Mouse (Mus musculus) G1E (cell line): ENCODE data around the gene Gstm3. TPM values are rescaled to one million over a fixed set of nuclear protein-coding genes. Genes with fewer than 3 reads are reported as not detected.
"Not testable (repeated sequence)": the region's sequence is repeated elsewhere in the genome, so short reads cannot be mapped to it uniquely, and the experiment has no call there.

Experiments
- ATAC-seq: 2 replicates; pipeline ENCODE4 v1.8.0; 2016; ENCODE audit warnings: mild to moderate bottlenecking; ENCODE audit not compliant: insufficient number of reproducible peaks, poor library complexity, low FRiP score, severe bottlenecking; ENCODE audit errors: extremely low read depth
- DNase-seq: peaks from one replicate; pipeline ENCODE4 v3.0.0; 2012; ENCODE audit warnings: low spot score
- H3K27me3 ChIP-seq: 2 replicates; pipeline ENCODE4 v1.6.1; 2012; ENCODE audit warnings: mild to moderate bottlenecking, low read length, inconsistent platforms; ENCODE audit not compliant: insufficient read depth
- H3K36me3 ChIP-seq: replicated peaks from 2 replicates; pipeline ENCODE3; 2012; ENCODE audit warnings: mild to moderate bottlenecking, inconsistent platforms
- H3K4me1 ChIP-seq: 2 replicates; pipeline ENCODE4 v1.6.1; 2012; ENCODE audit warnings: low read depth, low read length, inconsistent platforms, mixed read lengths; ENCODE audit not compliant: insufficient read depth
- H3K4me3 ChIP-seq: 2 replicates; pipeline ENCODE4 v1.5.1; 2012; ENCODE audit warnings: low read depth, mild to moderate bottlenecking, inconsistent platforms, low read length, moderate library complexity, mixed read lengths
- H3K9me3 ChIP-seq: replicated peaks from 2 replicates; pipeline ENCODE4 v1.6.1; 2012; ENCODE audit warnings: inconsistent platforms
- CTCF ChIP-seq: IDR thresholded peaks from 2 replicates; pipeline ENCODE4 v1.5.1; 2012; ENCODE audit warnings: low read depth, low read length, inconsistent platforms, mixed read lengths
- GATA1 ChIP-seq: IDR thresholded peaks from 2 replicates; pipeline ENCODE4 v1.6.1; 2012; ENCODE audit warnings: borderline replicate concordance, low read length, inconsistent platforms, mixed read lengths
- GATA2 ChIP-seq: IDR thresholded peaks from 2 replicates; pipeline ENCODE4 v1.6.1; 2012; ENCODE audit warnings: low read depth, low read length, inconsistent platforms, borderline replicate concordance
- POLR2AphosphoS5 ChIP-seq: IDR thresholded peaks from 2 replicates; pipeline ENCODE4 v1.6.1; 2012; ENCODE audit warnings: low read depth, low read length, inconsistent platforms; ENCODE audit not compliant: insufficient replicate concordance
- TAL1 ChIP-seq: conservative IDR thresholded peaks from 2 replicates; pipeline ENCODE4 v1.6.1; 2012; ENCODE audit warnings: low read depth, low read length, inconsistent platforms, mixed read lengths
- polyA plus RNA-seq: library from polyadenylated mRNA; stranded (reverse); fragments of >175 nt; gene quantifications from 2 replicates; pipeline ENCODE4 v1.2.3, GENCODE M21; 2012
- total RNA-seq, 2 experiments: library from RNA; stranded (forward) in 1 of 2; stranded (reverse) in 1 of 2; fragments of 200-1000 nt in 1 of 2; fragments of >200 nt in 1 of 2; fragmentation: Nextera tagmentation in 1 of 2; gene quantifications; 2 replicates each; pipeline ENCODE4 v1.2.3; 2014 to 2017

The Gstm3 gene
- total and polyA plus RNA-seq, 3 experiments, result not detected

DNA sequence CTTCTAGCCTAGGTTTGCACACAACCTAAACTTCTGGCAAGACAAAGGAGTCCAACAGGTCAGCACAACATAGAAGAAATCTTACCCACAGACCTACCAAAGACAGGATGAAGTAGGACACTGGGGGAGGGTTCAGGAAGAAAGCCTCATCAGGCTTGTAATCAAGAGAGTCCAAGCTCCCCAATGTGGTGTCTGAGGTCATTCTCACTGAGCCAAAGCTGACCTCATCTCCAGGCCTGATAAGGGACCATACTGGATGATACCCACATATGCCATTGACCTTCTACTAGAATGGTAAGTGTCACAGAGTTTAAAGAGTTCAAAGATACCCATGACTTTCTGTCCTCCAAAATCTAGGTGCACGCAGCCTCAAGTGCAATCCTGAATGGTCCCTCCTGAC is 5.2 kb upstream of the Gstm3 start:
- Histone ChIP-seq H3K9me3 (no peaks in the 10 kb centered on the region), H3K4me1 (no peaks in the 10 kb centered on the region), H3K36me3 (no peaks in the 10 kb centered on the region), H3K27me3 (peaks cover 10% of the 10 kb centered on the region; the same call in 1 of the 2 replicates), H3K4me3 (no peak overlapping the region)
- ATAC-seq (no peak), DNase-seq (no peak)
- TF ChIP-seq POLR2AphosphoS5, result no peak
- TF ChIP-seq CTCF, result no peak
- no peak for TF ChIP-seq TAL1
- TF ChIP-seq GATA2, result no peak
- TF ChIP-seq GATA1, result no peak

DNA sequence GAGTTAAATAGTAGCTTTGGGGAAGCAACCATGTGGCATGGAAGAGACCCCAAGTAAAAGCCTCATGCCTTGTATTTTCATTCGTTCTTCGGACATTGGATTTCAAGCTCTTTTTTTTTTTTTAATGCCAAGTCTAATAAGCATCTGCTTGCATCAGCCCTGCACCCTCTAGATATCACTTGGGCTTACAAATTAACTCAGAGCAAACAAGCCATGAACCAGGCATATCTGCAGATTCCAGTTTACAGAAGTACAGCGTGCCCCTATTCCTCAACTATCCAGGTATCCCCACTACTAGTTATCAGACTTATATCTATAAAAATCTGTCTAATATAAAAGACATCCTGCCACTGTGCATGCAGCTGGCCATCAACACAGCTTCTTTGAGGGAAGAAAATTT is 3.0 kb upstream of the Gstm3 start:
- H3K27me3 ChIP-seq, result peaks cover 10% of the 10 kb centered on the region; the same call in 1 of the 2 replicates
- no peaks in the 10 kb centered on the region for H3K9me3 ChIP-seq
- H3K4me1 ChIP-seq, result no peaks in the 10 kb centered on the region
- H3K4me3 ChIP-seq, result no peak overlapping the region
- TF ChIP-seq GATA1, result no peak
- no peak for TF ChIP-seq CTCF
- no peak for TF ChIP-seq POLR2AphosphoS5
- TF ChIP-seq TAL1, result no peak
- no peak for TF ChIP-seq GATA2
- DNase-seq (no peak), ATAC-seq (no peak)
- H3K36me3 ChIP-seq, result no peaks in the 10 kb centered on the region

DNA sequence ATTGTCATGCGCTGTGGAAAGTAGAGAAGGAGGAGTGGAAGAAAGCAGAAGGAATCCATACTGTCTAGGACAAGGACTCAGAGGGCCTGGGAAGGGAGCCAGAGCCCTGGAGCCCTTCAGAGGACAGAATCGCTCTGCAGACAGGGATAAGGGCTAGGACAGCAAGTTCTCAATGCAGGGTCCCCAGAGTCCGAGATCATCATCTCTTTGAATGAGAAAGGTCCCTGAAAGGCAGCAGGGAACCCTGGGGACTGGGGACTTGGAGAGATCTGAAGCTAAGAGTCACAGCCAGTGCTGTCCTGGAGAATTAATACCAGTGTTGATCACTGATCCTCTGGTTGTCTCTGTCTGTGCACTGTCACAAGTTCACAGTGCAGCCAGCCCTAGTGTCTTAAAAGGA is 2.0 kb upstream of the Gstm3 start:
- H3K27me3 ChIP-seq, H3K36me3 ChIP-seq, H3K4me1 ChIP-seq, H3K9me3 ChIP-seq, DNase-seq, ATAC-seq, H3K4me3 ChIP-seq: not testable (repeated sequence)

DNA sequence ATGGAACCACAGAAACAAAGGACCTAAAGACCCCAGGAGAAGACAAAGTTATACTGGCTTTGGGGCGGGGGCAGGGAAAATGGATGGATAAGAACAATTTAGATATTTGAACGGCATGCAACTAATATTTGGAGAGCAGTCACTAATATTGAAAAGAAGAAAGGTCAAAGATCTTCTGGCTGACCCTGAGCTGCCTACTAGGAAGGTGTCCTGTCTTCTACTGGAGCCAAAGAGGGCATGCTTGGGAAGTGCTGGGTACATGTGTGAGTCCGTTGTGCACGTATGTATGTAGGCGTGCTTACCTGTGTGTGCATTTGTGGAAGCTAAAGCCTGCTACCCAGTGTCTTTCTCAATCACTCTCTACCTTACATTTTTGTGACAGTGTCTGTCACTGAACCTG is 2.5 kb downstream of the Gstm3 start:
- TF ChIP-seq CTCF, result no peak
- TF ChIP-seq GATA2, result no peak
- TF ChIP-seq POLR2AphosphoS5, result no peak
- no peak for TF ChIP-seq GATA1
- no peak for TF ChIP-seq TAL1
- Histone ChIP-seq H3K4me1 (peaks cover 15% of the 10 kb centered on the region), H3K36me3 (no peaks in the 10 kb centered on the region), H3K9me3 (no peaks in the 10 kb centered on the region), H3K4me3 (no peak overlapping the region), H3K27me3 (peaks cover 4% of the 10 kb centered on the region; the same call in 1 of the 2 replicates)
- no peak for ATAC-seq
- DNase-seq, result no peak

DNA sequence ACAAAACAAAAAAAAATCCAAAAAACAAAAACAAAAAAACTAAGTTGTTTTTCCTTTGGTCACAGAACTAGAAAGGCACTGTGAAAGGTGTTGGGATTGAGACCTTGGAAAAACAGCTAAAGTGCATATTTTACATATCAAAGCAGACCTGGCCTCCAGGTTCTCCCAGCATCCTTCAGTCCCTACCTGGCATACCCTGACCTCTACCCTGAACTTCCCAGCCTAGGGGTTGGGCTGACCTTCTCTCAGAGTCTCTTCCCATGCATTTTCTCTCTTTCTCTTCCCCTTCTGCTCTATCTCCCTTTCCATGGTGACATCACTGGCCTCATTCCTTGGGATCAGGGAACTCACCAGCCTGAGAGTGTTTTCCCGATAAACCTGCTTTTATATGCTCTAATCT is 3.5 kb downstream of the Gstm3 start:
- Histone ChIP-seq H3K4me3 (no peak overlapping the region), H3K9me3 (no peaks in the 10 kb centered on the region), H3K4me1 (peaks cover 15% of the 10 kb centered on the region), H3K27me3 (peaks cover 4% of the 10 kb centered on the region; the same call in 1 of the 2 replicates), H3K36me3 (no peaks in the 10 kb centered on the region)
- TF ChIP-seq GATA1, result no peak
- TF ChIP-seq GATA2, result no peak
- TF ChIP-seq TAL1, result no peak
- no peak for TF ChIP-seq POLR2AphosphoS5
- DNase-seq (no peak), ATAC-seq (no peak)

DNA sequence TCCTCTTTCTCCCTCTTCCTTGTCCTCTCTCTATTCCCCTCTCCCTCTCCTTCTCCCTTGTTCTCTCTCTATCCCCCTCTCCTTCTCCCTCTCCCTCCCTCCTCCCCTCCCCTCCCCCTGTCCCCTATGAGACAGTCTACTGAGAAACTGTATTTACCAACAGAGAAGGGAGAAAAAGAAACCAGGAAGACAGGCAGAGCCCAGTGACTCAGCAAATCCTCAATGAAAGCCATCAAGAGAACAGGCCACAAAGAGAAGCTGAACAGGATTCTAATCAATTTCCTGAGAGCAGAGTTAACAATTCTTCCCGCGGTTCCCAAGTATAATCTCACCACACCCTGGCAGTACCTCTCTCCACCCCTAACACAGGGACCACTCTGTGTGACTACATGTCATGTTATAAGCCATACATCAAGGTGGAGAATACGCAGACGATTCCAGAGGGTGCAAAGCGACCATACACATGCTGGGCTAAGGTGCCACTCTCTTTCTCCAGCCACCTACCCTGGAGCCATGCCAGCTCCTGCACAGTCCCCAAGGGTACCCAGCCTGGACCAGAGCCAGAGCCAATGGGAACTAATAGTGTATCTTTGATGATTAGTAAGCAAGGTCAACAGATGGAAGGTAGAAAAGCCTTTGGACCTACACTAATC is 4.3 kb downstream of the Gstm3 start:
- no peak for DNase-seq
- peak; percentile 22 for ATAC-seq
- H3K4me1 ChIP-seq, result peaks cover 15% of the 10 kb centered on the region
- no peaks in the 10 kb centered on the region for H3K36me3 ChIP-seq
- H3K9me3 ChIP-seq, result no peaks in the 10 kb centered on the region
- no peak overlapping the region for H3K4me3 ChIP-seq
- H3K27me3 ChIP-seq, result peaks cover 6% of the 10 kb centered on the region
- TF ChIP-seq CTCF, result no peak
- TF ChIP-seq TAL1, result no peak
- no peak for TF ChIP-seq POLR2AphosphoS5
- no peak for TF ChIP-seq GATA2
- no peak for TF ChIP-seq GATA1

DNA sequence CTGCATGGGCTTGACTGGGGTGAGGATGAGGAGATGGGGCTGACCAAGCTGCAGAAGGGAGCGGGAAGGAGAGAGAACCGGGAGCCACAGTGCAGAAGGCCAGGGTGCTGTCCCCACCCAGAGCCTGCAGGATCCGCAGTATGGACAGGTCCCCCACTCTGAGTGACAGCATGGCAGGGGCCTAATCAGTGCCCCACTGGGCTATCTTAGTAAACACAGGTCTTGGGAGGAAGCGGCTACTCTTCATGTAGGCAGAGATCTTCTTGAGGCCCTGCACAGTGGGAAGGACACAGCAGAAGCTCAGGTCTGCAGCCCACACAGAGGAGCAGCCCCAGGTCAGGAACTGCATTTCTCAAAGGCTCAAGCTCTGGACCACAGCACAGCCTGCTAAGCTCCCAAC is 5.1 kb downstream of the Gstm3 start:
- H3K27me3 ChIP-seq, result peaks cover 3% of the 10 kb centered on the region
- peaks cover 15% of the 10 kb centered on the region for H3K4me1 ChIP-seq
- no peak overlapping the region for H3K4me3 ChIP-seq
- no peaks in the 10 kb centered on the region for H3K9me3 ChIP-seq
- no peaks in the 10 kb centered on the region for H3K36me3 ChIP-seq
- no peak for TF ChIP-seq GATA1
- no peak for TF ChIP-seq CTCF
- no peak for TF ChIP-seq GATA2
- no peak for TF ChIP-seq TAL1
- no peak for TF ChIP-seq POLR2AphosphoS5
- DNase-seq, result no peak
- ATAC-seq, result no peak

DNA sequence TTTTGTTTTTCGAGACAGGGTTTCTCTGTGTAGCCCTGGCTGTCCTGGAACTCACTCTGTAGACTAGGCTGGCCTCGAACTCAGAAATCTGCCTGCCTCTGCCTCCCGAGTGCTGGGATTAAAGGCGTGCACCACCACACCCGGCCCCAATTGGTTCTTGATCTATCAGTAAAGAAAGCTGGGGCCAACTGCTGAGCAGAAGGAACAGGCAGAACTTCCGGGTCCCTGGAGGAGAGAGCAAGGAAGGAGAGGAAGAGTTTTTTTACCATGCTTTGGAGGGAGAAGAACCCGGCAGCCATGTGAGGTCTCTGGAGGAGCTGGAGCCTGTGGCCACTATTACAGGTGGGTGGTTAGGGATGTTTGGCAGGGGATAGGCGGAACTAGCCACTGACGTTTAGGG is 13.8 kb downstream of the Gstm3 start:
- H3K4me1 ChIP-seq, ATAC-seq, H3K9me3 ChIP-seq, H3K36me3 ChIP-seq, H3K4me3 ChIP-seq, DNase-seq: not testable (repeated sequence)
- peaks cover 22% of the 10 kb centered on the region for H3K27me3 ChIP-seq
